Mouse (Mus musculus): Measurements from ENCODE around the gene Slc22a5.

DNA sequence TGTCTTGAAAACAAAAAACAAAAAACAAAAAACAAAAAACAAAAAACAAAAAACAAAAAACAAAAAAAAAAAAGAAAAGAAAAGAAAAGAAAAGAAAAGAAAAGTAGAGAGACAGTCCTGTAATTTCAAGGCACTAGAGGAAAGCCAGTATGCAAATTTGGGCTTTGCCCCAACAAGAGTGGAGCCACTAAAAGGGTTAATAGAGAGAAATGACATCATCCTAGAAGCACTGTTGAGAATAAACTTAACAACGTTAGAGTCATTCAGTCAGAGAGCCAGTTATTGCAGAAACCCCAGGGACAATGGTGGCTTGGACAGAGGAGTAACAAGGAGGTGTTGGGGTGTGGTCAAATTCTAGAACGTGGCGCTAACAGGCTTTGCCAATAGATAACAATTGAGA lies 76.7 kb downstream of the Slc22a5 start:
- TF ChIP-seq EP300 (IDR thresholded peaks at IDR 0.05) (0 out of 2 replicates have a peak, but pooled peaks have one; percentile 8), CTCF (IDR thresholded peaks at IDR 0.05) (no peak)
